ENCODE assay signal across 18 mouse cellular contexts in the genomic region with DNA sequence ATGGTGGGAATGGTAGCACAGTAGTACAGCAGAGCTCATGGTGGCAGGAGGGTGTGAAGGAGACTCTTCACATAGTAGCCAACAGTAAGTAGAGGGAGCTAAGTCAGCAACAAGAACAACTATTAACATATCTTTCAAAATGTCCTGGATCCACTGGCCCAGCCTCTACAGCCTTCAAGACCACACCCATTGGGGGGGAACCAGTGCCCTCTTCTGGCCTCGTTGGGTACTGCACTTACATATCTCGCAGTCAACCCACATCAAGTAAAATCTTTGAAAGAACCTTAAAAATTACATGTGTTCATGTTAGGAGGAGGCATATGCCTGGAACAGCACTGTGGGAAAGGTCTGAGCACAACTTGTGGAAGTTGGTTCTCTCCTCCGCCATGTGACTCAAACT. TPM values are rescaled to one million over a fixed set of nuclear protein-coding genes. Genes with fewer than 3 reads are reported as not detected.
DNase-seq lines count a peak whose midpoint lies in the region; ATAC-seq and TF ChIP-seq lines count a peak whose summit lies in the region.
"Had no signal": no experiment of that assay in that cellular context is flagged by ENCODE, and none has a peak within 500 bp of the region (broad histone marks: within the 10 kb centered on the region; RNA-seq: fewer than 3 reads in every experiment).

No protein-coding gene starts in this region.

- TF ChIP-seq CTCF in left cerebral cortex, adult 2 months (IDR thresholded peaks at IDR 0.05) = peak; percentile 58
- TF ChIP-seq CTCF in E14TG2a.4 (conservative IDR thresholded peaks at IDR 0.05; ENCODE audit: low read length) = peak; percentile 81

- no peaks in the 10 kb centered on the region for H3K27me3 ChIP-seq in forebrain, embryonic 11.5 days (ENCODE audit: control insufficient read depth, insufficient read depth, low read length)
- H3K27me3 ChIP-seq in forebrain, embryonic 15.5 days = no peaks in the 10 kb centered on the region
- H3K27me3 ChIP-seq in E14TG2a.4 (ENCODE audit: insufficient read depth, low read length) = peaks cover 3% of the 10 kb centered on the region; the same call in 1 of the 2 replicates
- H3K27me3 ChIP-seq: neural tube, embryonic 12.5 days had no signal

- ATAC-seq in forebrain, embryonic 11.5 days (replicated peaks; ENCODE audit: low FRiP score) = no peak
- no peak for ATAC-seq in forebrain, embryonic 15.5 days (replicated peaks)
- ATAC-seq: midbrain, embryonic 13.5 days had no signal

- no peak overlapping the region for H3K4me2 ChIP-seq in forebrain, embryonic 11.5 days (ENCODE audit: low read depth, low read length, severe bottlenecking)
- no peak overlapping the region for H3K4me2 ChIP-seq in forebrain, embryonic 15.5 days (replicated peaks)
- H3K4me2 ChIP-seq: midbrain, embryonic 13.5 days; neural tube, embryonic 12.5 days had no signal

- H3K9me3 ChIP-seq in forebrain, embryonic 11.5 days (ENCODE audit: control insufficient read depth, low read length) = no peaks in the 10 kb centered on the region
- no peaks in the 10 kb centered on the region for H3K9me3 ChIP-seq in forebrain, embryonic 15.5 days
- no peaks in the 10 kb centered on the region for H3K9me3 ChIP-seq in E14TG2a.4 (ENCODE audit: low read length)
- H3K9me3 ChIP-seq: midbrain, embryonic 13.5 days; neural tube, embryonic 12.5 days had no signal

- WGBS in forebrain, embryonic 11.5 days = 78% methylated on average over 3 of the region's 3 CpGs
- 70% methylated on average over 3 of the region's 3 CpGs for WGBS in forebrain, embryonic 15.5 days

- intact Hi-C loops in left cerebral cortex, adult 2 months (cut with DNase I) = no loop called here
- intact Hi-C loops in left cerebral cortex, postnatal 25 days (cut with DNase I) = no loop called here

- no peak overlapping the region for H3K9ac ChIP-seq in forebrain, embryonic 11.5 days (ENCODE audit: low read length)
- no peak overlapping the region for H3K9ac ChIP-seq in forebrain, embryonic 15.5 days (replicated peaks)
- H3K9ac ChIP-seq: midbrain, embryonic 13.5 days; neural tube, embryonic 12.5 days had no signal

- H3K27ac ChIP-seq in forebrain, embryonic 11.5 days (ENCODE audit: low read depth, low read length) = no peak overlapping the region
- H3K27ac ChIP-seq in forebrain, embryonic 15.5 days (replicated peaks) = no peak overlapping the region
- H3K27ac ChIP-seq in left cerebral cortex, adult 2 months = no peak overlapping the region
- H3K27ac ChIP-seq: midbrain, embryonic 13.5 days; neural tube, embryonic 12.5 days had no signal

- no peak overlapping the region for H3K4me3 ChIP-seq in forebrain, embryonic 11.5 days (ENCODE audit: low read depth, low read length)
- H3K4me3 ChIP-seq in forebrain, embryonic 15.5 days = no peak overlapping the region
- H3K4me3 ChIP-seq in left cerebral cortex, adult 2 months = no peak overlapping the region
- H3K4me3 ChIP-seq in E14TG2a.4 (replicated peaks; ENCODE audit: low read length) = no peak overlapping the region
- H3K4me3 ChIP-seq: midbrain, embryonic 13.5 days; neural tube, embryonic 12.5 days had no signal

- DNase-seq in forebrain, embryonic 11.5 days (ENCODE audit: low spot score) = peak; percentile 67
- DNase-seq in left cerebral cortex, adult 2 months (ENCODE audit: extremely low spot score in 1 of 2, low spot score in 2 of 2) = no peak
- no peak for DNase-seq in left cerebral cortex, postnatal 25 days (ENCODE audit: low spot score in 2 of 2)
- DNase-seq in ZHBTc4 (ENCODE audit: low read depth, low spot score) = peak; percentile 83
- no peak for DNase-seq in spleen, postnatal 4 days (ENCODE audit: low spot score in 2 of 2)
- no peak for DNase-seq in layer of hippocampus, postnatal 14 days (ENCODE audit: low spot score in 2 of 2)
- DNase-seq: adrenal gland, postnatal 10 days; B cell, adult 2 months; heart, postnatal 4 days; layer of hippocampus, adult 9-11 months; left cerebral cortex, postnatal 4 days; lung, postnatal 14 days; thymus, adult 18-20 months had no signal

- no peaks in the 10 kb centered on the region for H3K36me3 ChIP-seq in forebrain, embryonic 11.5 days (ENCODE audit: control insufficient read depth, insufficient read depth, low read length)
- H3K36me3 ChIP-seq in forebrain, embryonic 15.5 days = no peaks in the 10 kb centered on the region
- H3K36me3 ChIP-seq in E14TG2a.4 (ENCODE audit: insufficient read depth, low read length) = no peaks in the 10 kb centered on the region
- H3K36me3 ChIP-seq: midbrain, embryonic 13.5 days; neural tube, embryonic 12.5 days had no signal

- H3K4me1 ChIP-seq in forebrain, embryonic 11.5 days (replicated peaks; ENCODE audit: control insufficient read depth, insufficient read depth, low read length) = no peaks in the 10 kb centered on the region
- peaks cover 10% of the 10 kb centered on the region for H3K4me1 ChIP-seq in forebrain, embryonic 15.5 days
- H3K4me1 ChIP-seq in E14TG2a.4 (replicated peaks; ENCODE audit: low read depth, low read length) = peaks cover 31% of the 10 kb centered on the region
- H3K4me1 ChIP-seq: neural tube, embryonic 12.5 days had no signal

RNA-seq across cellular contexts. Expression of a gene that starts 17.9 kb away (rescaled TPM):
- polyA plus RNA-seq in forebrain, embryonic 11.5 days (2014; fragmentation: Nextera tagmentation; extraction: Ambion mirVana) = 0.56 and 1.1 TPM in 2 replicates
- polyA plus RNA-seq in forebrain, embryonic 15.5 days (2015; fragmentation: Nextera tagmentation; extraction: Ambion mirVana) = 1.2 TPM in 2 replicates
- total RNA-seq in left cerebral cortex, adult 2 months (2021) = 10 to 100 TPM; 57.7 to 59.9 TPM
- 10 to 100 TPM; 49.4 to 59.1 TPM for total RNA-seq in left cerebral cortex, postnatal 25 days (2021)
- total RNA-seq in layer of hippocampus, postnatal 14 days (2021) = 10 to 100 TPM; 14.1 to 16.7 TPM
- total RNA-seq: common myeloid progenitor, adult 5-6 weeks had no signal

Comparison
In these comparisons a context has a peak if more than half of its experiments do, and no peak if none do; other contexts are left out.
1. DNase-seq: peak in forebrain, embryonic 11.5 days (single experiment) and ZHBTc4 (single experiment); none in left cerebral cortex, adult 2 months (0 of 2), left cerebral cortex, postnatal 25 days (0 of 2), spleen, postnatal 4 days (0 of 2) and layer of hippocampus, postnatal 14 days (0 of 2).